Mouse (Mus musculus) heart, postnatal 0 days (tissue): Measurements from ENCODE around the gene Rps6ka4. TPM values are rescaled to one million over a fixed set of nuclear protein-coding genes. Genes with fewer than 3 reads are reported as not detected.
A peak's percentile ranks its signal among the peaks of the same experiment; 100 is the strongest.

Experiments
- ATAC-seq: fragments of 200-750 bp; cut with Nextera tagmentation; 2 replicates; pipeline ENCODE4 v1.8.0; 2017; ENCODE audit warnings: low read depth, moderate number of reproducible peaks, moderate library complexity; ENCODE audit not compliant: insufficient read depth
- DNase-seq: peaks from one replicate; pipeline ENCODE4 v3.0.0-alpha.2; 2016; ENCODE audit warnings: low spot score
- H3K27ac ChIP-seq: fragments of 300-500 bp; sonication (generic); 2 replicates; pipeline ENCODE4 v1.5.1; 2014; ENCODE audit warnings: low read depth, mild to moderate bottlenecking
- H3K27me3 ChIP-seq: fragments of 300-500 bp; sonication (generic); 2 replicates; pipeline ENCODE4 v1.6.1; 2014; ENCODE audit warnings: low read length, mixed read lengths; ENCODE audit not compliant: control insufficient read depth, insufficient read depth
- H3K36me3 ChIP-seq: fragments of 300-500 bp; sonication (generic); replicated peaks from 2 replicates; pipeline ENCODE4 v1.6.1; 2014; ENCODE audit warnings: low read length, mixed read lengths; ENCODE audit not compliant: control insufficient read depth, insufficient read depth
- H3K4me1 ChIP-seq: fragments of 300-500 bp; sonication (generic); 2 replicates; pipeline ENCODE4 v1.6.1; 2014; ENCODE audit warnings: antibody characterized with exemption; ENCODE audit not compliant: control insufficient read depth, insufficient read depth
- H3K4me2 ChIP-seq: fragments of 300-500 bp; sonication (generic); 2 replicates; pipeline ENCODE4 v1.6.1; 2014; ENCODE audit warnings: low read depth, mild to moderate bottlenecking, low read length, moderate library complexity
- H3K4me3 ChIP-seq: fragments of 300-500 bp; sonication (generic); 2 replicates; pipeline ENCODE4 v1.5.1; 2014; ENCODE audit warnings: low read depth, low read length
- H3K9ac ChIP-seq: fragments of 300-500 bp; sonication (generic); replicated peaks from 2 replicates; pipeline ENCODE4 v1.6.1; 2014; ENCODE audit warnings: low read depth, low read length, mixed read lengths
- H3K9me3 ChIP-seq: fragments of 300-500 bp; sonication (generic); replicated peaks from 2 replicates; pipeline ENCODE4 v1.6.1; 2016; ENCODE audit warnings: low read length; ENCODE audit not compliant: control insufficient read depth
- CTCF ChIP-seq: IDR thresholded peaks from 2 replicates; pipeline ENCODE4 v1.5.1; 2016; ENCODE audit warnings: antibody characterized with exemption, control low read depth, low read depth
- EP300 ChIP-seq: IDR thresholded peaks from 2 replicates; pipeline ENCODE4 v1.6.1; 2016; ENCODE audit warnings: antibody characterized with exemption, low read depth
- WGBS: fragments of 180-500 bp; shearing (Covaris S2); extraction: QIAGEN DNeasy Blood & Tissue Kit; methylation state at CpG from one replicate; pipeline ENCODE4 v1.1.7; 2014; 5-methylcytosine and 5-hydroxymethylcytosine counted together
- polyA plus RNA-seq: library from polyadenylated mRNA; unstranded; fragments of >200 nt; fragmentation: Nextera tagmentation; extraction: Ambion mirVana; gene quantifications from 2 replicates; pipeline ENCODE4 v1.2.1, GENCODE M21; 2015
- total RNA-seq: library from RNA; depleted of rRNA; stranded (reverse); fragments of >200 nt; gene quantifications from 2 replicates; pipeline ENCODE4 v1.2.3, GENCODE M21; 2014; ENCODE audit warnings: low replicate concordance

Rps6ka4 gene
- total and polyA plus RNA-seq, 2 experiments from 2014 or later: 13.4 to 16.6 TPM

GRCm38 (mm10) chr19:6871574-6872271, 31.3 kb upstream of the Rps6ka4 start:
- 59% methylated on average over 5 of the region's 5 CpGs for WGBS
- Histone ChIP-seq H3K4me3 (no peak overlapping the region), H3K4me1 (no peaks in the 10 kb centered on the region), H3K4me2 (no peak overlapping the region), H3K36me3 (no peaks in the 10 kb centered on the region), H3K9me3 (no peaks in the 10 kb centered on the region), H3K9ac (no peak overlapping the region), H3K27ac (peak overlapping the region; percentile 54; the same call in 1 of the 2 replicates), H3K27me3 (no peaks in the 10 kb centered on the region)
- DNase-seq (peak; percentile 32), ATAC-seq (peak; percentile 31)
- TF ChIP-seq CTCF: peak; percentile 60
- no peak for TF ChIP-seq EP300

- peak overlapping the region; percentile 42 for H3K4me3 ChIP-seq
- ATAC-seq: peak; percentile 68; the same call in 1 of the 2 replicates
- H3K4me1 ChIP-seq: no peaks in the 10 kb centered on the region
- TF ChIP-seq CTCF (no peak), EP300 (no peak)
- H3K9me3 ChIP-seq: no peaks in the 10 kb centered on the region
- peak overlapping the region; percentile 58 for H3K27ac ChIP-seq
- 2% methylated on average over 5 of the region's 5 CpGs for WGBS
- 0 out of 2 replicates have a peak overlapping the region, but pooled peaks have one; percentile 14 for H3K9ac ChIP-seq
- DNase-seq: peak; percentile 56
- H3K27me3 ChIP-seq: no peaks in the 10 kb centered on the region
- H3K36me3 ChIP-seq: no peaks in the 10 kb centered on the region
- peak overlapping the region; percentile 55 for H3K4me2 ChIP-seq
Measured at GRCm38 (mm10) chr19:6869355-6869754, 28.9 kb upstream of the Rps6ka4 start.

- WGBS: 95% methylated on average over 4 of the region's 4 CpGs
- TF ChIP-seq EP300 (no peak), CTCF (no peak)
- no peak for ATAC-seq
- Histone ChIP-seq H3K4me3 (no peak overlapping the region), H3K36me3 (no peaks in the 10 kb centered on the region), H3K9me3 (no peaks in the 10 kb centered on the region), H3K27me3 (no peaks in the 10 kb centered on the region), H3K27ac (no peak overlapping the region), H3K4me2 (no peak overlapping the region), H3K4me1 (no peaks in the 10 kb centered on the region), H3K9ac (no peak overlapping the region)
- DNase-seq: no peak
Measured at GRCm38 (mm10) chr19:6861451-6861850, 21.0 kb upstream of the Rps6ka4 start.

GRCm38 (mm10) chr19:6860706-6861105, 20.3 kb upstream of the Rps6ka4 start:
- 0 out of 2 replicates have a peak, but pooled peaks cover 2% of the 10 kb centered on the region for H3K4me1 ChIP-seq
- H3K4me2 ChIP-seq: no peak overlapping the region
- no peak overlapping the region for H3K9ac ChIP-seq
- H3K27ac ChIP-seq: no peak overlapping the region
- ATAC-seq (no peak), DNase-seq (no peak)
- no peak for TF ChIP-seq CTCF
- no peak for TF ChIP-seq EP300
- H3K4me3 ChIP-seq: no peak overlapping the region
- WGBS: 82% methylated on average over 6 of the region's 6 CpGs
- no peaks in the 10 kb centered on the region for H3K9me3 ChIP-seq
- H3K36me3 ChIP-seq: no peaks in the 10 kb centered on the region
- H3K27me3 ChIP-seq: no peaks in the 10 kb centered on the region

- 85% methylated on average over 3 of the region's 3 CpGs for WGBS
- peaks cover under 1% of the 10 kb centered on the region; the same call in 1 of the 2 replicates for H3K27me3 ChIP-seq
- no peak overlapping the region for H3K4me2 ChIP-seq
- H3K4me1 ChIP-seq: 0 out of 2 replicates have a peak, but pooled peaks cover 10% of the 10 kb centered on the region
- H3K9ac ChIP-seq: no peak overlapping the region
- no peak overlapping the region for H3K4me3 ChIP-seq
- H3K36me3 ChIP-seq: no peaks in the 10 kb centered on the region
- no peak overlapping the region for H3K27ac ChIP-seq
- ATAC-seq (no peak), DNase-seq (no peak)
- TF ChIP-seq EP300: no peak
- TF ChIP-seq CTCF: no peak
- H3K9me3 ChIP-seq: no peaks in the 10 kb centered on the region
Measured at GRCm38 (mm10) chr19:6859971-6860370, 19.5 kb upstream of the Rps6ka4 start.
